Mouse (Mus musculus) Patski (cell line): ENCODE measurements around the gene Ccn6. TPM values are rescaled to one million over a fixed set of nuclear protein-coding genes. Genes with fewer than 3 reads are reported as not detected.

Source experiments
- ATAC-seq: fragments of 100-300 bp; one replicate; pipeline ENCODE4 v1.8.0; 2021
- CTCF ChIA-PET: fragments of 350-600 bp; sonication (Branson Sonifier 250); formaldehyde crosslinking; loops from one replicate; lab custom pipeline; 2022; ENCODE audit warnings: inconsistent platforms; lab: Charles Lee
- POLR2A ChIA-PET: fragments of 350-600 bp; sonication (Branson Sonifier 250); formaldehyde crosslinking; loops from one replicate; lab custom pipeline; 2022; ENCODE audit warnings: antibody characterized with exemption, inconsistent platforms; lab: Charles Lee
- DNase-seq: peaks from one replicate; pipeline ENCODE4 v3.0.0-alpha.2; 2011; ENCODE audit warnings: low read depth, low spot score
- H3K27me3 ChIP-seq: fragments of 371-371 bp; one replicate; pipeline ENCODE4 v1.5.1; 2021
- CTCF ChIP-seq: fragments of 100-300 bp; IDR thresholded peaks from one replicate; pipeline ENCODE4 v1.5.1; 2021
- in situ Hi-C: fragments of 300-500 bp; cut with MboI; formaldehyde crosslinking; loops from 3 replicates; pipeline ENCODE4 v1.11.1; 2018; ENCODE audit warnings: low pct_unique_long_range_greater_than_20kb, mixed read lengths
- polyA plus RNA-seq: library from polyadenylated mRNA; unstranded; gene quantifications from one replicate; pipeline ENCODE4 v1.2.3, GENCODE M21; 2021

Gene Ccn6
- polyA plus RNA-seq, 1 experiment from 2014 or later: 0.06 TPM

- in situ Hi-C loops: loop anchor here (25.0 kb wide), 1 partner anchor 647 kb away; no protein-coding TSS in a partner anchor
These were observed 2.1 kb upstream of the Ccn6 start for GRCm38 (mm10) chr10:39165632-39166115.

GRCm38 (mm10) chr10:39162666-39163484 lies 719 bp downstream of the Ccn6 start:
- no peak for ATAC-seq
- in situ Hi-C loops: loop anchor here (25.0 kb wide), 1 partner anchor 649 kb away; no protein-coding TSS in a partner anchor
- H3K27me3 ChIP-seq: peaks cover 3% of the 10 kb centered on the region
- TF ChIP-seq CTCF: no peak
- CTCF ChIA-PET: interaction anchor here (1.1 to 1.2 kb wide), 2 partner anchors 9 to 10 kb away, joined by 3 to 4 read pairs; no protein-coding TSS in a partner anchor
- no peak for DNase-seq
- POLR2A ChIA-PET: no interaction called here

More at GRCm38 (mm10) chr10:39165632-39166115, 2.1 kb upstream of the Ccn6 start:
- peaks cover 3% of the 10 kb centered on the region for H3K27me3 ChIP-seq
- ChIA-PET CTCF (interaction anchor here (0.9 kb wide), 1 partner anchor 354 kb away, joined by 3 read pairs; no protein-coding TSS in a partner anchor), POLR2A (no interaction called here)
- ATAC-seq (no peak), DNase-seq (no peak)
- no peak for TF ChIP-seq CTCF

- no peak for TF ChIP-seq CTCF
- DNase-seq (no peak), ATAC-seq (no peak)
- in situ Hi-C loops: loop anchor here (25.0 kb wide), 1 partner anchor 651 kb away; no protein-coding TSS in a partner anchor
- ChIA-PET CTCF (no interaction called here), POLR2A (no interaction called here)
- H3K27me3 ChIP-seq: peaks cover 3% of the 10 kb centered on the region
These were observed 2.2 kb downstream of the Ccn6 start for GRCm38 (mm10) chr10:39161406-39161805.

GRCm38 (mm10) chr10:39158306-39158705 lies 5.3 kb downstream of the Ccn6 start:
- no peaks in the 10 kb centered on the region for H3K27me3 ChIP-seq
- no peak for DNase-seq
- POLR2A ChIA-PET: no interaction called here
- no peak for TF ChIP-seq CTCF
- ATAC-seq: no peak
- CTCF ChIA-PET: no interaction called here
- in situ Hi-C loops: loop anchor here (25.0 kb wide), 1 partner anchor 654 kb away; no protein-coding TSS in a partner anchor

GRCm38 (mm10) chr10:39157321-39157720 lies 6.3 kb downstream of the Ccn6 start:
- no peak for DNase-seq
- no peak for TF ChIP-seq CTCF
- in situ Hi-C loops: loop anchor here (25.0 kb wide), 1 partner anchor 655 kb away; no protein-coding TSS in a partner anchor
- ChIA-PET POLR2A (no interaction called here), CTCF (interaction anchor here (0.6 to 1.0 kb wide), 2 partner anchors 13 to 14 kb away, joined by 3 read pairs; no protein-coding TSS in a partner anchor)
- no peaks in the 10 kb centered on the region for H3K27me3 ChIP-seq
- ATAC-seq: no peak

GRCm38 (mm10) chr10:39156719-39157118 lies 6.9 kb downstream of the Ccn6 start:
- in situ Hi-C loops: loop anchor here (25.0 kb wide), 1 partner anchor 656 kb away; no protein-coding TSS in a partner anchor
- ChIA-PET CTCF (interaction anchor here (1.0 to 2.0 kb wide), 3 partner anchors 11 to 14 kb away, joined by 3 to 4 read pairs (median 4); no protein-coding TSS in a partner anchor), POLR2A (no interaction called here)
- TF ChIP-seq CTCF: no peak
- DNase-seq (no peak), ATAC-seq (no peak)
- no peaks in the 10 kb centered on the region for H3K27me3 ChIP-seq

- ChIA-PET CTCF (interaction anchor here (1.5 to 1.6 kb wide), 2 partner anchors 11 to 28 kb away, joined by 3 read pairs; no protein-coding TSS in a partner anchor), POLR2A (no interaction called here)
- no peak for TF ChIP-seq CTCF
- no peaks in the 10 kb centered on the region for H3K27me3 ChIP-seq
- DNase-seq (no peak), ATAC-seq (no peak)
- in situ Hi-C loops: no loop called here
These were observed 21.4 kb downstream of the Ccn6 start for GRCm38 (mm10) chr10:39142216-39142615.

GRCm38 (mm10) chr10:39141401-39141800 lies 22.2 kb downstream of the Ccn6 start:
- DNase-seq: no peak
- in situ Hi-C loops: no loop called here
- CTCF ChIA-PET: no interaction called here
- no peak for TF ChIP-seq CTCF
- H3K27me3 ChIP-seq: no peaks in the 10 kb centered on the region
- ATAC-seq: no peak
- POLR2A ChIA-PET: no interaction called here

GRCm38 (mm10) chr10:39140843-39141242 lies 22.8 kb downstream of the Ccn6 start:
- H3K27me3 ChIP-seq: no peaks in the 10 kb centered on the region
- TF ChIP-seq CTCF: no peak
- in situ Hi-C loops: no loop called here
- ATAC-seq: no peak
- ChIA-PET POLR2A (interaction anchor here (0.6 kb wide), 1 partner anchor 1173 kb away, joined by 4 read pairs; no protein-coding TSS in a partner anchor), CTCF (no interaction called here)
- no peak for DNase-seq

GRCm38 (mm10) chr10:39138761-39139160 lies 24.8 kb downstream of the Ccn6 start:
- in situ Hi-C loops: no loop called here
- CTCF ChIA-PET: no interaction called here
- H3K27me3 ChIP-seq: no peaks in the 10 kb centered on the region
- DNase-seq (no peak), ATAC-seq (no peak)
- POLR2A ChIA-PET: no interaction called here
- no peak for TF ChIP-seq CTCF
